Mouse (Mus musculus) embryo, embryonic 11 days (tissue): ENCODE measurements at regions not wholly inside any gene's neighbourhood (a gene's known extent, or its start where the extent isn't known, plus 50 kb on each side); places are given as distances from the start of the nearest gene placed in this dataset.
A peak's percentile ranks its signal among the peaks of the same experiment; 100 is the strongest.

Experiments used
- DNase-seq: peaks from one replicate; pipeline ENCODE4 v3.0.0-alpha.2; 2015

DNA sequence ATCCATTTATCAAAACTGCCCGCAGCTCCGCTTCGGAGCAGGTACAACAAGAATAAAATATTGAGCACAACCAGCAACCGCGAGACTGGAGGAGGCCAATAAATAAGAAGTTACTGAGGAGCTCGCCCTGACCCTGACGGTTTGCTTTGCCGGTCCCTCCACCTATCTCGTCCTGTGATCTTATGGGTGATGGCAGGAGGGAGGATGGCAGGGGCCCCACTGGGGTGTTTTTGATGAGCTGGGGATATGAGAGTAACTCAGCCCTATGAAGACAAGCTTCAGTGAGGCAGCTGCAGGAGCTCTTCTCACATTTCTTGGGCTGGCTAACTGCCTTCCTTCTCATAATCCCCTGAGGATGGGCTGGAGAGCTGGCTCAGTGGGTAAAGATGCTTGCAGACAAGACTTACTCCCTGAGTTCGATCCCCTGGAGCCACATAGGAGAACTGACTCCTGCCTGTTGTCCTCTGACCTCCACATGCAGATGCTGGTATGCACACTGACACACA, 132.3 kb upstream of the Sdk2 start:
- no peak for DNase-seq

DNA sequence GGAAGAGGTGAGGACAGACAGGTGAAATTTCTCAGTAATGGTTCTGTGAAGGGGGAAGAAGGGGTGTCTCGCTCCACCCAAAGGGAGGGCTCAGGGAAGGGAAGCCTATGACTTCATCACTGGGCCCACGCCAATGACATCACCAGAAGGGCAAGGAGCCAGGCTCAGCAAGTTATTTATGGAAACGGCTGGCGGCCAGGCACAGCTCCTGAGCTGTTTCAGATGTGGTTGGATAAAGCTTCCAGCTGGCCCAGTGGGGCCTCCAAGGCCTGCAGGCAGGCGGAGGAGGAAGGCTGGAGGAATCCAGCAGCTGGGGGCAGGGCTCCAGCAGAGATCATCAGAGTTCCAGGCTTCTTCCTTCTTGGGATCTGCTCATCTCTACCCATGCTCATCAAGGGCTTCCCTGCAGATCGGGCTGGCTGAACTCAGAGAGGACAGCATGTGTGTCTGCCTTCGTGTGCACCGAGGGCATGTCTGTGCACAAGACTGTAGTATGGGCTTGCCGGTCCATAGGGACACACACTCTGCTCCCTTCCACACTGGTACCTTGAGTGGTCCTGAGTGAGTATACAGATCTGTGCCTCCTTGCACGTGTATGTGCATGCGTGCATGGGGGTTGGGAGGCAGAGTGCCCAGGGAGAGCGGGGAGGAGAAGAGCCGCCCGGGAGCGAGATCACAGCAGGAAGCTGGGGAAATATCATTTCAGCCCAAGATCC, 131.6 kb upstream of the Sdk2 start:
- DNase-seq, result peak; percentile 82

DNA sequence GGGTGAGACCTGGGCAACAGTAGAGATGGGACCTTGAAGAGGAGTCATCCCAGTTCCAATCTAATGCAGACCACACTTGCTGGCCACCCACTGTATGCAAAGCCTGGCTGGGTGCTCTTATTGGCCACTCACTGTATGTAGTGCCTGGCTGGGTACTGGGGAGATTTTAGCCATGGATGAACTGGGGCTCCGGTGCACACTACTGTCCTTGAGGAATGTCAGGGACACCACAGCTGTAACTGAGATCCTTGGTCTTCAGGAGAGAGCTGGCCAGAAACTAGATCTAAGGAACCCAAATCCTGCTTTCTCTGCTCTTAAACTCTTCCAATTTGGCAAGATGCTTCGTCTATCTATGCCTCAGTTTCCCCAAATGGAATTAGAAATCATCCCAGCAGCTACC, 128.4 kb upstream of the Sdk2 start:
- no peak for DNase-seq

DNA sequence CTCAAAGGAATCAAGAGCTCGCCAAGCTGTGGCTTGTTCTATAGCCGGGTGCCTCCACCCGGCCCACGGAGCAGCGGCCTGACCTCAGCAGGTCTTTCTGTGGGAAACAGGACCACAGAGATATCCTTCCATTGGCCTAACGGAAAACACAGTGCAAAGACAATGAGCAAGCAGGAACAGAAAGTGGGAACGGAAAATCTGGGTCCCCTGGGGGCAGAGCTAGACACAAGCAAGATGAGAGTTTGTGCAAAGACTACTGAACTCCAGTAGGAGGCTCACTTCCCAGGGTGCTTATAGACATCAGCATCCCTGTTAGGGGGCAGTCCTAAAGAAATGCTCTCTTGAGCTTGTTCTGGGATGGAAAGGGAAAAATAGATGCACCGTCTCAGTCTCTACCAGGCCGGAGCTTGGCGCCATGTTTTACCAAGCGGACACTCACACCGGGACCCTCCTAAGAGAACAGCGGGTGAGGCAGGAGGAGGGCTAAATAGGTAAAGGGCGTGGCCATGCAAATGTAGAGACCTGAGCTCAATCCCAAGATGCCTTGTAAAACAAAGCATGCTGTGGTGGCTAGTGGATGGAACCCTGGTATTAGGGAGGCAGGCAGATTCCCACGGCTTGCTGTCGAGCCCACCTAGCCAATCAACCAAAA, 127.3 kb upstream of the Sdk2 start:
- no peak for DNase-seq

GRCm38 (mm10) chr11:114193018-114193417, 126.2 kb upstream of the Sdk2 start:
- DNase-seq, result no peak

- DNase-seq, result no peak
These were observed 124.8 kb upstream of the Sdk2 start for GRCm38 (mm10) chr11:114191661-114192060.

DNA sequence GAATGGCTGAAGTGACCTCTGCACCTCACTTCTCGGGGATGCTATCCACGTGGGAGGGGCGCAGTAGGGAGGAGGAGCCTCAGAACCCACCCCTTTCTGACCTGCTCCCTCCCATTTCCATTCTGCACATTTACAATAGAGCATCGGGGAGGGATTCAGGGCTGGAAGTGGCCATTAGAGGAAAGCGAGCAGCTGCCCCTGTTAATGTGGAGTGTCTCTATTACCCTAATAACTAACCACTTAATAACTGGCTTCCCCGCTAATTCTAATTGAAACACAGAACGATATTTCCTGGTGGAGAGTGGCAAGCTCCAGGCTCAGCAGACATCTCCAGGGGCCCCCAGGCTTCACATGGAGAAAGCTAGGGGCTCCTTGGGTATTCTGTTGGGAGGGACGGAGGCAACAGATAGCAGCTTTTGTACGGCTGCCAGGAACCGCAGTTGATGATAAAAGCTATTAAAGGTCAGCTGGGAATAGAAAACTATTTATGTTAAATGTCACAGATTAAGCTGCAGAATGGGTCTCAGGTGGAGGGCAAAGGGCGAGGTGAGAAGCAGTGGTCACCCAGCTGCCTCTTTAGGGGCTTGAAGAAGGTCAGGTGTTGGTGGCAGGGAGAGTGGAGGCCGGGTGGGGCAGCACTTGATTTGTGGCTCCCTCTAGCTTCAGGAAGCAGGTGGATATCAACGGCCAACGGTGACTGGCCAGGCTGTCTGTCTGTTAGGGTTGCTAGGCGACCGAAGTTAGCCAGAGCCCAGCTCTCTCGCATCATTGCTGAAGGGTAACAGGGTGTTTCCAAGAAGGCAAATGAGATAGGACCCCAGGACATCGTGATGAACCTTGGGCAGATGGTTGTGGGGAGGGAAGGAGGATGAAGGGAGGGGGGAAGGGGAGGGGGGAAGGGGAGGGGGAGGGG, 118.4 kb upstream of the Sdk2 start:
- peak; percentile 71 for DNase-seq

GRCm38 (mm10) chr11:114184431-114184830, 117.6 kb upstream of the Sdk2 start:
- no peak for DNase-seq

GRCm38 (mm10) chr11:114183231-114183630, 116.4 kb upstream of the Sdk2 start:
- DNase-seq, result no peak

- no peak for DNase-seq
These were observed 112.1 kb upstream of the Sdk2 start for GRCm38 (mm10) chr11:114178746-114179472.

GRCm38 (mm10) chr11:114177789-114178188, 110.9 kb upstream of the Sdk2 start:
- DNase-seq, result no peak

DNA sequence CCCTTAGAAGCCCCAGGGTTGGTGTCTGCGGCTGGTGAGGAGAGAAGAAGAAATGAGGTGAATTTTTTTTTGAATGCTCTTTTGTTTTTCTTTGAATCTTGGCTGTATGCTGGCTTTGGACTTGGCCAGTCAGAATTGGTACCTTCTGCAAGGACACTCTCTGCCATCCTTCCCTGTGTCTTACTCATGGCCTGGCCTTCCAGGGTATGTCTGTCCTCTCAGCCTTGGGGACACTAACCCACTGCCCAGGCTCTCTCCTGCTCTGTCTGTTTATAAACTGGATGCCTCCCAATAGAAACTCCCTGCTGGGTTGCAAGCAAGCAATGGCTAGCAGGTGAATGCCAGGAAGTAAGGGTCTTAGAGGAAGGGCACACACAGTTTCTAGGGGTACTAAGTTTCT, 110.4 kb upstream of the Sdk2 start:
- DNase-seq, result no peak

DNA sequence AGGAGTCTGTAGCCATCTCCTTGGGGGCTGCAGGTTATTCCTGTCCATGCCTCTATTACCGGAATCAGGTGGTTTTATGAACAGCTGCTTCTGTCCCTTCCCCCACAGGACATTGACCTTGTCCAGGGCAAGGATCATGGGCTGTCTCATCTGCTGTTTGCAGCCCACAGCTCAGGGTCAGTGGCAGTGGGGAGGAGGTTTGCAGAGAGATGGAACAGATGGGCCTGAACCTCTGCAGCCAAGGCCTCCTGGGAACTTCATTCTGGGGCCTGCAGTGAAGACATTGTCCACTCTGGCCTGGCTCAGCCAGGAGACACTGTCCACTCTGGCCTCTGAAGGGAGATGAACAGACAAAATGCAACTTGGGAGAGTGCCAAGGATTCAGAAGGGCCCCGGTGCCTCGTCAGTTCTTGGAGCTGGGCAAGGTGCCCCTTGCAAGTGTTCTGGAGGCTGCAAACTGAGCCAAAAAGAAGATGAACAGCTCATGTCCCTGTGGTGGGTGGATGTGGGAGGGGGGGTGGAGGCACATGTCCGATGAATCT, 109.9 kb upstream of the Sdk2 start:
- no peak for DNase-seq

DNA sequence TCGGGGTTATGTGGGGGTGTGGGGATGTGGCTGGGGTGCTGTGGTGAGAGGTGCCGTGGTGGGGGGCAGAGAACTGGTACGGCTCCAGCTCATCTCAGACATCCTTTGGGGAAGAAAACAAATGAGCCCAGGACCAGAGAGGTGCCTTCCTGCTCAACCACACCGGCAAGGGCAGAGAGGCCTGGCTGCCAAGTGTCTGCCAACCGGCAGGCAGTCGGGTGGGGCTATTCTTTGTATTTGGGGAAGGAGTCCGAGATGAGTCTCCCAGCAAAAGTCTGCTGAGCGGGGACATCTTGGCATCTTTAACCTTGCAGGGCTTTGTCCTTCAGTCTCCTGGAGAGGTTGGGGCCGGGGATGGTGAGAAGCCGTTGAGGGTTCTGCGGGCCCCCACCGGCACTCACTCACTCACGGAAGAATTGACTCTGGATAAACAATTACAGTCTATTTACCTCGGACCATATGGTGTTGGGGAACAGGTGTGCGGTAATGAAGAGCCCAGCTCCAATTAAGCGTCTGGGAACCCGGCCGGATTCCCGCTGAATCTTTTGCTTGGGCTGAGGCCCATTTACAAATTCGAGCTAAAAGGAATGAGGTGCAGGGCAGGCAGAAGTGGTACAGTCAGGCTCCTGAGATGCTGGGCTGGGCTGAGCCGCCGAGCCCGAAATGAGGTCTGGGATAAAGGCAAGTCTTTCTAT, 108.7 kb upstream of the Sdk2 start:
- peak; percentile 19 for DNase-seq

DNA sequence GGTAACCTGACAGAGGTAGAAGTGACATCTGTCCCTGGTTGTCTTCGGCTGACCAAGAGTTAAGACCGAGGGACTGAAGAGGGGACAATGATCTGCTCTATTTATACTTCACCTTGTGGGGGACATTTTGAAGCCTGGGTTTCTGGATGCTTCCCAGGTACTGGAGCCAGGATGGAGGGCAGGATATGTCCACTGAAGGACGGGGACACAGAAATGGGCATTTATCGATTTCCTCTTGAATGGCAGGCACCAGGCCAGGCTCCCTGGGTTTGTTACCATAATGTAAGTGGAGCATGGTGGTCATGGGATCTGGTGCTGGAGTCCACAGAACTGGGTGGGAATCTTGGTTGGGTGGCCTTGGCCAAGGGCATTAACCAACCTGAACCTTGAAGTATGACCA, 108.0 kb upstream of the Sdk2 start:
- DNase-seq, result no peak

DNA sequence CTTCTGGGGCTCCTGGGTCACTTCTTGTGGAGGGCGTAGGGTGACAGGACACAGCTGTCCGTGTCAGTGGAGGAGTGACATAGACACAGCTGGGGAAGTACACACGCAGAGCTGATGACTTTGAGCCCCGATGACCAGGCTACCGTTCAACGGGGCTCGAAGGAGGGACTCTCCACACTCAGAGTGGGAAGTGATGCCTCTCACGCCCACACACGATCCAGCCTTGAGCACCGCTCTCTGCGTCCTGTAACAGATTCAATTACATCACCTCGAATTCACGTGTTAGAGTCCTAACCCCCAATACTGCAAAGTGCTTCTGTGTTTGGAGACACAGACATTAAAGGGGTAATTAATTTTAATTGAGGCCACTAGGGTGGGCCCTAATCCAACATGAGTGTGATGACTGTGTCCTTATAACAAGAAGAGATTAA, 101.4 kb upstream of the Sdk2 start:
- DNase-seq, result no peak

DNA sequence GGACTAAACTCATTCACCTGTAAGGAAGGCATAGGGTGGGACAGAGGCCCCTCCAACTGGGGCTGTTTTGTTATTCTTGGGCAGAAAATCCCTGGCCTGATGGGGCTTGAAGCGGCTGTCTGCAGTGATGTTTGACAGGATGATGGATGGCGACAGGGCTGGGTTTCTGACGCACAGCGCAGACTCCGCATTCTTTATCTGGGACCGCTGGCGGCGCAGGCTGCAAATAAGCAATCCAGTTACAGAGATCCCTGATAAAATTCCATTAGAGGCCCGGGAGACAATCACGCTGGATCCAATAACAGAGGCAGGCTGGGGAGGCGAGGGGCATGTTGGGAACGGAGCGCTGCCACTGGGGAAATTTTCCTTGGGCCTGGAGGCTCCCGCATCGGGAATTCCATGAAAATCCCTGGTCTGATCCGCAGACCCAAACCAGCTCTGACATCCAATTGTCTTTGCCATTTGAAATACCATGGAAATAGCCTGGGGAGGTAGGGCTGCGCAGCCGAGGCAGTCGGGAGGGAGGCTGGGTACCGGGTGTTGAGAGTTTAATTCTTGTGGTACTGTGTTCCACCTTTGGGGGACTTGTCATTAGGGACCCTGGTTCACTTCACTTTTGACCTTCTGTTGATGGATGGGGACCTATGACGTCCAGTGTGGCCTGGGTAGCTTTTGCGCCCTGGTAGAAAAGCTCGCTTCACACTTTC, 99.0 kb upstream of the Sdk2 start:
- peak; percentile 66 for DNase-seq

- no peak for DNase-seq
These were observed 85.9 kb upstream of the Sdk2 start for GRCm38 (mm10) chr11:114152716-114153115.

DNA sequence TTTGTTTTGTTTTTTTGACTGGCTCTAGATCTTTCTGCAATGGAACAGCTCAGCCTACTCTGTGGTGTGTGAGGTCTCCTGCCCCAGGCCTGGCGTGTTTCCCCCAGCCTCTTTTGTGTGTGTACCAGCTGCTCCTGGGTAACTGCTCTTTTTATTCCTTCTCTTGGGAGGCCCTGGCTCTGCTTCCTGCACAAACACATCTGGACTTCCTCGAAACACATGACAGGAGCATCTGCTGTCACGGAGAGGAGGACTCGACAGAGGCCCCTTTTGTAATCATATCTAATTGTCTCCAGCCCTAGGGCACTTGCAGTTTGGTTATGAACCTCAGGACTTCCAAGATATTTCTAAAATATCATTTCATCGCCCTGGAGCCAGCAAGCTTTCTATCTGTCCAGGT, 79.5 kb upstream of the Sdk2 start:
- DNase-seq, result peak; percentile 52

- DNase-seq, result no peak
These were observed 62.4 kb upstream of the Sdk2 start for GRCm38 (mm10) chr11:114129270-114129669.

DNA sequence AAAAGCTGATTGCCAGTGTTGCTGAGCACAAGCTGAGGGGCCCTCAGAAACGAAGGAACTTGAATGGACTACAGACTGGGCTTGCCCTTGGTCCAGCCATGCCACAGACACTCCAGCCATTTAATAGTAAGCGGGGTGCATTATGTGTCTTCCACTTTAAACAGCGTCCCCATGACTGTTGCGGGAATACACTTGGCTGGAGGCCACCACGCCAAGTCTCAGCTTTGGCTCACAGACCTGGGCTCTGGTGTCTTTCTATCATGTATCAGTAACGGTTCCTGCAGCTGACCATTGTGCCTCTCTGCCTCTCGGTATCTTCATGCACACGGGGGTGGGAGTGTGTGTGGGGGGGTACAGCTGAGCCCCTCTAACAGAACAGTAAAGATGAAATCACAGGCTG, 62.0 kb upstream of the Sdk2 start:
- DNase-seq, result no peak
